Mouse (Mus musculus) small intestine, adult 2 months (tissue): Measurements from ENCODE around the gene Ahcyl2. TPM values are rescaled to one million over a fixed set of nuclear protein-coding genes. Genes with fewer than 3 reads are reported as not detected.

Experiments
- H3K27ac ChIP-seq: fragments of 200-500 bp; 2 replicates; pipeline ENCODE4 v1.5.1; 2012; ENCODE audit warnings: low read depth, low read length, control low read depth, inconsistent platforms; ENCODE audit not compliant: insufficient read depth
- H3K27me3 ChIP-seq: fragments of 200-500 bp; 2 replicates; pipeline ENCODE4 v1.6.1; 2012; ENCODE audit warnings: mild to moderate bottlenecking, moderate library complexity, low read length, inconsistent platforms; ENCODE audit not compliant: control insufficient read depth, insufficient read depth
- H3K36me3 ChIP-seq: fragments of 200-500 bp; 2 replicates; pipeline ENCODE4 v1.6.1; 2012; ENCODE audit warnings: mild to moderate bottlenecking, low read length, control low read depth, inconsistent platforms; ENCODE audit not compliant: control insufficient read depth, insufficient read depth
- H3K4me1 ChIP-seq: fragments of 200-500 bp; 2 replicates; pipeline ENCODE4 v1.6.1; 2012; ENCODE audit warnings: low read length, inconsistent platforms, mixed read lengths; ENCODE audit not compliant: control insufficient read depth, insufficient read depth, insufficient read length
- H3K4me3 ChIP-seq: fragments of 200-500 bp; 2 replicates; pipeline ENCODE4 v1.5.1; 2012; ENCODE audit warnings: low read depth, mild to moderate bottlenecking, control low read depth, inconsistent platforms, low read length, moderate library complexity
- CTCF ChIP-seq: fragments of 200-500 bp; IDR thresholded peaks from 2 replicates; pipeline ENCODE4 v1.5.1; 2012; ENCODE audit warnings: low read depth, mild to moderate bottlenecking, control low read depth, inconsistent platforms, low read length, moderate library complexity, mixed read lengths; ENCODE audit not compliant: insufficient replicate concordance, insufficient read length; ENCODE audit errors: extremely low read depth
- POLR2A ChIP-seq: fragments of 200-500 bp; IDR thresholded peaks from 2 replicates; pipeline ENCODE4 v1.6.1; 2012; ENCODE audit warnings: low read depth, mild to moderate bottlenecking, control low read depth, inconsistent platforms, low read length, moderate library complexity
- WGBS: fragments of 180-500 bp; shearing (Covaris S2); methylation state at CpG from one replicate; pipeline ENCODE4 v1.1.7; 2018; 5-methylcytosine and 5-hydroxymethylcytosine counted together
- polyA plus RNA-seq: library from polyadenylated mRNA; depleted of rRNA; stranded (reverse); fragments of >200 nt; gene quantifications from 2 replicates; pipeline ENCODE4 v1.2.3, GENCODE M21; 2012

Gene Ahcyl2
- polyA plus RNA-seq, 1 experiment = 110 TPM

DNA sequence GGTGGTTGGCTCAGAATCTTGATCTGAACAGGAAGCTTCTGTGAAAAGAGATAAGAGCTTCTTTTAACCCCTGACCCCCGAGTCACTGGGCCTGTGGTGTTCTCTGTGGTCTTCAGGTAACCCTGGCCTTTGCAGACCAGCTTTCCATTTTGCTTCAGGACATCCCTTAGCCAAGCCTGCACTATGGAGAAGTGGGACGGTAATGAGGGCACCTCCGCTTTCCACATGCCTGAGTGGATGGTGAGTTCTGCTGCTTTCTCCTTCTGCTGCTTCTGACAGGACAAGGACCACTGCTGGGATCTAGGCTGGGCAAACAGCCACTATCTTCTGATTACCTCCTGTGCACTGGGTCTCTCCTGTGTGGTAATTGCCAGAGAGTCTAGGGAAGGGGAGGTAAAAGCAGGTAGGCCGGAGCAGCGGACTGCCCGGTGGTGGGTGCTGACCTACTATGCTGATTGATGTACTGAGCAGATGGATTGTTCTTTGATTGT lies 86.1 kb downstream of the Ahcyl2 start:
- peaks cover 24% of the 10 kb centered on the region; the same call in 1 of the 2 replicates for H3K4me1 ChIP-seq
- H3K27me3 ChIP-seq = no peaks in the 10 kb centered on the region
- peak overlapping the region; percentile 70 for H3K4me3 ChIP-seq
- H3K27ac ChIP-seq = peak overlapping the region; percentile 89
- 34% methylated on average over 6 of the region's 6 CpGs for WGBS
- peaks cover 3% of the 10 kb centered on the region; the same call in 1 of the 2 replicates for H3K36me3 ChIP-seq
- no peak for TF ChIP-seq POLR2A

DNA sequence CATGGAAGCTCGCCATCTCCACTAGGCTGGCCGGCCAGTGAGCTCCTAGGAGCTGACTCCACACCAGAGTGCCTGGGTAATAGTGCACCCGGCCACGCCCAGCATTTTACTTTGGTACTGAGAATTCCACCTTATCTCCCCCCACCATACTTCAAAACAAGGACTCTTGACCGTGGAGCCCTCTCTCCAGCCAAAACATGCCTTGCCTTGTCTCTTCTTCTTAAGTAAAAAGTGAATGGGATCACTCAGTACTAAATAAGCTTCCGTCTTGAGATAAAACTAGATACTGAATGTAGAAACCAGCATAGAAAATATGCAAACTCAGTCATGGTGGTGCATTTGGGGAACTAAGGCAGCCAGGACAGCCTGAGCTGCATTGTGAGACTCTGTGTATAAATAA lies 90.8 kb downstream of the Ahcyl2 start:
- Histone ChIP-seq H3K27me3 (no peaks in the 10 kb centered on the region), H3K36me3 (peaks cover 18% of the 10 kb centered on the region), H3K27ac (no peak overlapping the region), H3K4me3 (no peak overlapping the region), H3K4me1 (peaks cover 9% of the 10 kb centered on the region; the same call in 1 of the 2 replicates)
- TF ChIP-seq POLR2A = no peak
- WGBS = 48% methylated on average over 6 of the region's 6 CpGs

DNA sequence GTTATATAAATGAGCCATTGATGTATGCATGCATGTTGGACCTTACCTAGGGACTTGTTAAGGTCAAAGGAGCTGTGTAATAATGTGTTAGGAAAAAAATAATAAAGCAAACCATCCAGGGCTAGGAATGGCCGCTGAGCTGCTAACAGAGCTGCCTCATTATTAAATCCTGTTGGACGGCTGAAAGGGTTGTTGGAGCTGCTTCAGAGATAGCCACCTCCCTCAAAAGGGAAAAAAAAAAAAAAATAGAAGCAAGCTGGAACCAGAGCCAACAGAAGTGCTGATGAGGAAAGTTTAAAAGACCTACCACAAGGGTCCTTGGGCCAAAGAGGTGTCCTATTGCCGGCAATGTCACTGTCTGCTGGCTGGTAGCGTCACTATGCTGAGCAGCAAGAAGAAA lies 91.5 kb downstream of the Ahcyl2 start:
- no peak overlapping the region for H3K4me3 ChIP-seq
- peaks cover 21% of the 10 kb centered on the region for H3K36me3 ChIP-seq
- WGBS = 70% methylated on average over 4 of the region's 4 CpGs
- TF ChIP-seq POLR2A = no peak
- TF ChIP-seq CTCF = no peak
- no peaks in the 10 kb centered on the region for H3K27me3 ChIP-seq
- H3K27ac ChIP-seq = no peak overlapping the region
- H3K4me1 ChIP-seq = peaks cover 9% of the 10 kb centered on the region; the same call in 1 of the 2 replicates

DNA sequence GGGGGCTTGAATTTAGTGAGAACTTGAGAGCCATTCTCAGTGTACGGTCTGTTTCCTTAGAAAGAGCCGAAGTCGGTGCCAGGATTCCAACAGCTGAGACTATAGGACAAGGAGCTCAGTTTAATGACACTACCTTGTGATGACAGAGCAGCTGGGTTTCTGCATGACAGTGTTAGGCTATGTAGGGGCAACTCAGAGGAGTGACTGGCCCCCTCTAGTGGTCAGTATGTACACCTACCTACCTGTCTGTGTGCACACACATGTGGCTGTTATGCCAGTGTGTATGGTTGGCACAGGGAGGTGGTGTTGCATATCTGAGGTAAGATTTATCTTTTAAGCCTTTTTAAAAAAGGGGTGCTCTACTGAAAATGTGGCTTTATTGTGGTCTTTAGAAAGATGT lies 92.4 kb downstream of the Ahcyl2 start:
- Histone ChIP-seq H3K4me1 (peaks cover 9% of the 10 kb centered on the region; the same call in 1 of the 2 replicates), H3K4me3 (no peak overlapping the region), H3K27ac (no peak overlapping the region), H3K27me3 (no peaks in the 10 kb centered on the region), H3K36me3 (peaks cover 21% of the 10 kb centered on the region)
- 44% methylated on average over 3 of the region's 3 CpGs for WGBS
- no peak for TF ChIP-seq POLR2A
- TF ChIP-seq CTCF = peak; percentile 65; the same call in 1 of the 2 replicates

DNA sequence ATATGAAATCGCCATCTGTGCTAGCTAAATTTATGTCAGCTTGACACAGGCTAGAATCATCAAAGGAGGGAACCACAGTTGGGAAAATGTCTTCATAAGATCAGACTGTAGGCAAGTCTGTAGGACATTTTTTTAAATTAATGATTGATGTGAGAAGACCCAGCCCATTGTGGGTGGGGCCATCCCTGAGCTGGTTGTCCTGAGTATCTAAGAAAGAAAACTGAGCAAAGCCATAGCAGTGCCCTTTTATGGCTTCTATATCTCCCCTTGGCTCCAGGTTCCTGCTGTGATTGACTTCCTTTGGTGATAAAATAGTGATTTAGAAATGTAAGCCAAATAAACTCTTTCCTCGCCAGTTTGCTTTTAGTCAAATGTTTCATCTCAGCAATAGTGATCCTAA lies 97.1 kb downstream of the Ahcyl2 start:
- 40% methylated on average over 2 of the region's 2 CpGs for WGBS

DNA sequence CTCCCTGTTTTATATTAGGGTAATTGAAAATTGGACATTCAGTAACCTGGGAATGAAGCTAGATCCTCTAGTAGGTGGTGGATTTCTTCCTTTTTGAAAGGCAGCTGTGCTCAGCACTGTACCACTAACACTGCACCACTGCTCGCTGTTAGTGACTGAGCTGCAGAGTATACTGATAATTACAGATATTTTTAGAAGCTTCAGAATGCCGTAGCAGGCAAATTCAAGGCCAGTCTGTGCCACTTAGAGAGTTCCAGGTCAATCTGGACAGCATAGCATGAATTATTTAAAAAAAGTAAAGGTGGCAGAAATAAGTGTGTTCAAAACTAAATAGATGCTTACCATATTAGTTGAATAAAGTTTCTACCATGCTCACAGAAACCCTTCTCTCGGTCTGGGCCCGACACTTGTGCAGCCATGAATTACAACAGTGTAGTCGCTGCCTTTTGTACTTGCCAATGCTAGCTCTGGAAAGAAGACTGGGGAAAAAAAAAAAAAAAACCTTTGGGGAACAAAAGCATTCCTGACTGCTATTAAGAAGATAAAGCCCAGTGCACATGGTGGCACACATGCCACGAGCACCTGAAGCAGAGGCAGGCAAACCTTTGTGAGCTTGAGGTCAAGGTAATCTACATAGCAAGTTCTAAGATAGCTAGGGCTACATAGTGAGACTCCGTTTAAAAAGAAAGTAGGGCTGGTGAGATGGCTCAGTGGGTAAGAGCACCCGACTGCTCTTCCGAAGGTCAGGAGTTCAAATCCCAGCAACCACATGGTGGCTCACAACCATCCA lies 99.3 kb downstream of the Ahcyl2 start:
- Histone ChIP-seq H3K27me3 (no peaks in the 10 kb centered on the region), H3K4me1 (peaks cover 11% of the 10 kb centered on the region; the same call in 1 of the 2 replicates), H3K27ac (peak overlapping the region; percentile 61; the same call in 1 of the 2 replicates), H3K4me3 (no peak overlapping the region), H3K36me3 (peaks cover 47% of the 10 kb centered on the region)
- TF ChIP-seq CTCF (no peak), POLR2A (no peak)
- WGBS = 47% methylated on average over 9 of the region's 9 CpGs

More for the DNA sequence above, 97.1 kb downstream of the Ahcyl2 start:
- Histone ChIP-seq H3K4me1 (peaks cover 11% of the 10 kb centered on the region; the same call in 1 of the 2 replicates), H3K27me3 (no peaks in the 10 kb centered on the region), H3K27ac (no peak overlapping the region), H3K4me3 (no peak overlapping the region), H3K36me3 (peaks cover 30% of the 10 kb centered on the region)
- no peak for TF ChIP-seq POLR2A
- TF ChIP-seq CTCF = no peak

DNA sequence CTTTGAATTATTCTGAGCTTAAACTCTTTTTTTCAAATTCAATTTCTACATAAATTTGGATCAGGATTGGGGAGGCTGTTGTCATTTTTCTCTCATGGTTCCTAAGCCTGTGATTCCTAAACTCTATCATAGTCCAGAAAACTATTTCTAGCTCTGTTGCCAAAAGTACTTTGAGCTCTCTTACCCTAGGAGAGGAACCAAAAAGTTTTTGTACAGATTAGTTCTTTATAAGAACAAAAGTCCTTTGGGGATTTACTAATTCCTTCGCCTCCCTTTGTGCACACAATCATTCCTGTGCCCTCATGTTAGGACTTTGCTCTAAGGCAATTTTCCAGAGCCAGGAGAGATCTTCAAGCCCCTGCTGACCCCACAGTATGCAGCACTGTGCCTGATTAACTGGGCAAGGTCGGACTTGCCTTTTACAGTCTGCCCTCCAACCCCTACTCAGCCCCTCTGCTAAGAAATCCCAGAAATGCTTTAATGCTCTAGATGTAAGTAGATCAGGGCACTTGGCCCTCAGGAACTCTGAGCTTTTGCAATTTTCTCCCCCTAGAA lies 100.6 kb downstream of the Ahcyl2 start:
- peaks cover 11% of the 10 kb centered on the region; the same call in 1 of the 2 replicates for H3K4me1 ChIP-seq
- 45% methylated on average over 2 of the region's 2 CpGs for WGBS
- peak overlapping the region; percentile 37 for H3K27ac ChIP-seq
- peaks cover 41% of the 10 kb centered on the region for H3K36me3 ChIP-seq
- no peaks in the 10 kb centered on the region for H3K27me3 ChIP-seq
- no peak for TF ChIP-seq POLR2A
- TF ChIP-seq CTCF = no peak
- no peak overlapping the region for H3K4me3 ChIP-seq

DNA sequence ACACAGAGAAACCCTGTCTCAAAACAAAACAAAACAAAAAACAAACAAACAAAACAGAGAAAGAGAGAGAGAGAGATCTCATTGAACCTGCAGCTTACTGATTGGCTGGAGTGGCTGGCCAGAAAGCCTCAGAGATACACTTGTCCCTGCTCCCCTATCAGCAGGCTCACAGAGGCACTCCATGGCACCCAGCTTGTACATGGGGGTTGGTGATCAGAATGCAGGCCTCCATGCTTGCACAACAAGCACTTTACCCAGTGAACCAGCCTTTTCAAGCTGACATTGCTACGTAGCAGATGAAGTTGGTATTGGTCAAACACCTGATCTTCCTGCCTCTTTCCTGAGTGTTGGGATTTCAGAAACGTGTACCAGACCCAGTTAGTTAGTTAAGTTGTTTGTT lies 105.8 kb downstream of the Ahcyl2 start:
- Histone ChIP-seq H3K4me1 (peaks cover 4% of the 10 kb centered on the region; the same call in 1 of the 2 replicates), H3K4me3 (no peak overlapping the region), H3K27ac (no peak overlapping the region), H3K27me3 (no peaks in the 10 kb centered on the region), H3K36me3 (peaks cover 52% of the 10 kb centered on the region)
- TF ChIP-seq CTCF = no peak
- no peak for TF ChIP-seq POLR2A
- 88% methylated on average over 2 of the region's 2 CpGs for WGBS
